Mouse (Mus musculus) neural tube, embryonic 15.5 days (tissue): ENCODE data around the gene Gabpb1. TPM values are rescaled to one million over a fixed set of nuclear protein-coding genes. Genes with fewer than 3 reads are reported as not detected.

ENCODE experiments used
- ATAC-seq: fragments of 200-750 bp; cut with Nextera tagmentation; 2 replicates; pipeline ENCODE4 v1.8.0; 2017; ENCODE audit warnings: mild to moderate bottlenecking, moderate TSS enrichment, moderate library complexity; ENCODE audit not compliant: low FRiP score
- H3K27ac ChIP-seq: fragments of 300-500 bp; sonication (generic); replicated peaks from 2 replicates; pipeline ENCODE4 v1.5.1; 2015; ENCODE audit warnings: mild to moderate bottlenecking, inconsistent platforms
- H3K27me3 ChIP-seq: fragments of 300-500 bp; sonication (generic); replicated peaks from 2 replicates; pipeline ENCODE4 v1.6.1; 2015; ENCODE audit warnings: inconsistent platforms
- H3K36me3 ChIP-seq: fragments of 300-500 bp; sonication (generic); 2 replicates; pipeline ENCODE4 v1.6.1; 2015; ENCODE audit warnings: inconsistent platforms
- H3K4me1 ChIP-seq: fragments of 300-500 bp; sonication (generic); 2 replicates; pipeline ENCODE4 v1.6.1; 2015; ENCODE audit warnings: inconsistent platforms
- H3K4me2 ChIP-seq: fragments of 300-500 bp; sonication (generic); 2 replicates; pipeline ENCODE4 v1.6.1; 2015; ENCODE audit warnings: inconsistent platforms, mild to moderate bottlenecking, moderate library complexity
- H3K4me3 ChIP-seq: fragments of 300-500 bp; sonication (generic); replicated peaks from 2 replicates; pipeline ENCODE4 v1.5.1; 2015; ENCODE audit warnings: mild to moderate bottlenecking, inconsistent platforms
- H3K9ac ChIP-seq: fragments of 300-500 bp; sonication (generic); replicated peaks from 2 replicates; pipeline ENCODE4 v1.6.1; 2015; ENCODE audit warnings: mild to moderate bottlenecking, inconsistent platforms
- H3K9me3 ChIP-seq: fragments of 300-500 bp; sonication (generic); replicated peaks from 2 replicates; pipeline ENCODE4 v1.6.1; 2016; ENCODE audit warnings: inconsistent platforms
- WGBS: fragments of 180-500 bp; shearing (Covaris S2); methylation state at CpG from one replicate; pipeline ENCODE4 v1.1.7; 2015; ENCODE audit warnings: mixed read lengths; 5-methylcytosine and 5-hydroxymethylcytosine counted together
- polyA plus RNA-seq: library from polyadenylated mRNA; unstranded; fragments of >200 nt; fragmentation: Nextera tagmentation; extraction: Ambion mirVana; gene quantifications from 2 replicates; pipeline ENCODE4 v1.2.1, GENCODE M21; 2015

Gabpb1 gene
- polyA plus RNA-seq, 1 experiment from 2014 or later, result 37.1 TPM

GRCm38 (mm10) chr2:126584621-126585369 is 91.3 kb downstream of the Gabpb1 start:
- Histone ChIP-seq H3K4me3 (no peak overlapping the region), H3K27me3 (no peaks in the 10 kb centered on the region), H3K27ac (no peak overlapping the region), H3K9ac (no peak overlapping the region), H3K4me1 (no peaks in the 10 kb centered on the region), H3K9me3 (no peaks in the 10 kb centered on the region), H3K4me2 (no peak overlapping the region), H3K36me3 (0 out of 2 replicates have a peak, but pooled peaks cover 14% of the 10 kb centered on the region)
- no peak for ATAC-seq
- WGBS, result 78% methylated on average over 8 of the region's 8 CpGs

- Histone ChIP-seq H3K4me3 (no peak overlapping the region), H3K9me3 (no peaks in the 10 kb centered on the region), H3K4me2 (no peak overlapping the region), H3K27me3 (no peaks in the 10 kb centered on the region), H3K36me3 (0 out of 2 replicates have a peak, but pooled peaks cover 13% of the 10 kb centered on the region), H3K27ac (no peak overlapping the region), H3K4me1 (no peaks in the 10 kb centered on the region), H3K9ac (no peak overlapping the region)
- no peak for ATAC-seq
- WGBS, result 81% methylated on average over 6 of the region's 6 CpGs
Measured at GRCm38 (mm10) chr2:126583960-126584359, 92.2 kb downstream of the Gabpb1 start.

GRCm38 (mm10) chr2:126579282-126579681 is 96.9 kb downstream of the Gabpb1 start:
- Histone ChIP-seq H3K4me2 (no peak overlapping the region), H3K4me3 (no peak overlapping the region), H3K4me1 (no peaks in the 10 kb centered on the region), H3K9me3 (no peaks in the 10 kb centered on the region), H3K9ac (no peak overlapping the region), H3K27ac (no peak overlapping the region), H3K27me3 (no peaks in the 10 kb centered on the region), H3K36me3 (0 out of 2 replicates have a peak, but pooled peaks cover 12% of the 10 kb centered on the region)
- ATAC-seq, result no peak
- WGBS, result 97% methylated on average over 1 of the region's 1 CpGs

Other genes with a start within 250 kb of the Gabpb1 start
- gene Atp8b4, start 175.7 kb downstream of the Gabpb1 start, polyA plus RNA-seq, result 0.08 and 3.3 TPM in 2 replicates
- 10.7 and 11.3 TPM in 2 replicates for gene Slc27a2, start 123.9 kb downstream of the Gabpb1 start, polyA plus RNA-seq
- gene Hdc, start 57.0 kb downstream of the Gabpb1 start, polyA plus RNA-seq, result 1.3 and 2.1 TPM in 2 replicates
- 30.1 and 33.2 TPM in 2 replicates for gene Usp8, start 31.0 kb upstream of the Gabpb1 start, polyA plus RNA-seq
- gene Usp50, start 107.1 kb upstream of the Gabpb1 start, polyA plus RNA-seq, result 2.1 and 2.6 TPM in 2 replicates
- 28.5 and 38.1 TPM in 2 replicates for gene Trpm7, start 199.9 kb upstream of the Gabpb1 start, polyA plus RNA-seq